Mouse (Mus musculus) Muller cell, postnatal 12 days (primary cell): ENCODE measurements at regions not wholly inside any gene's neighbourhood (a gene's known extent, or its start where the extent isn't known, plus 50 kb on each side); places are given as distances from the start of the nearest gene placed in this dataset.

ENCODE experiments used
- DNase-seq: peaks from one replicate; pipeline ENCODE4 v3.0.0-alpha.2; 2015; ENCODE audit errors: inconsistent ontology term

DNA sequence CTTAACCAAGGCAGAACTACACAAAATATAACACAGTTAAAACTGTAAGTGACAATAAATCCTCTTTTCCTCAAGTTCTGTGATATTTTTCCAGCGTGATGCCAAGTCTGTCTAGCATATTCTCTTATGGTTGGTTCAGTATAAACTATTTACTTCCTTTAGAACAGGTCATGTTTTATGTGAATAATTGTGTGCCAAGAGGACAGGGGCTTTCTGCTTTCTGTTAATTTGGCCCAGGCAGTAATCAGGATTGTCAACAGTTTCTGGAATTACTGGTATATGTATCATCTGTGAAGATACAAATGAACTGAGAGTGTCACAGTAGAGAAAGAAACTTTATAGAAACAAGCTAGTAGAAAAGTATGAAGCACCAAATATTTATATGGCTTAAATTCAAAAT, 1039.5 kb upstream of the Adcyap1 start:
- no peak for DNase-seq

GRCm38 (mm10) chr17:92185740-92186139, 1013.1 kb upstream of the Adcyap1 start:
- no peak for DNase-seq

- DNase-seq: no peak
Measured at GRCm38 (mm10) chr17:92210730-92211129, 988.1 kb upstream of the Adcyap1 start.

DNA sequence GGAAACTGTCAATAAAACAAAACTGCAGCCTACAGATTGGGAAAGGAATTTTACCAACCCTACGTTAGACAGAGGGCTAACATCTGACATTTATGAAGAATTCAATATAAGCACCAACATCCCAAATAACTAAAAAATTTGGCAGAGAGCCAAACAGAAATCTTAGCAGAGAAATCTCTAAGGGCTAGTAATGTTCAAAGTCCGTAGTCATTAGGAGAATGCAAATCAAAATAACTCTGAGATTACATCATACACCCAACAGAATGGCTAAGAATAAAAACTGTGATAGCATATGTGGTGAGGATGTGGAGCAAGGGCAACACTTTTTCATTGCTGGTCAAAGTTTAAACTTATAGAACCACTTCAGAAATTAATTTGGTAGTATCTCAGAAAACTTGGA, 982.4 kb upstream of the Adcyap1 start:
- peak; percentile 12 for DNase-seq
